Mouse (Mus musculus) cerebellum, adult 2 months (tissue): ENCODE data around the gene Ager.

Experiments
- CTCF ChIP-seq: fragments of 200-500 bp; IDR thresholded peaks from 2 replicates; pipeline ENCODE4 v1.5.1; 2011; ENCODE audit warnings: low read depth, mild to moderate bottlenecking, control low read depth, low read length, moderate library complexity, borderline replicate concordance; ENCODE audit not compliant: insufficient read depth
- POLR2A ChIP-seq: fragments of 200-500 bp; IDR thresholded peaks from 2 replicates; pipeline ENCODE4 v1.6.1; 2011; ENCODE audit warnings: low read length, control low read depth, borderline replicate concordance; ENCODE audit not compliant: insufficient read depth

GRCm38 (mm10) chr17:34607997-34608396 is 10.3 kb downstream of the Ager start:
- no peak for TF ChIP-seq CTCF
- TF ChIP-seq POLR2A: no peak
